Mouse (Mus musculus) urinary bladder, postnatal 0 days (tissue): Measurements from ENCODE around the gene Rab7b. TPM values are rescaled to one million over a fixed set of nuclear protein-coding genes. Genes with fewer than 3 reads are reported as not detected.

Experiments used
- polyA plus RNA-seq: library from polyadenylated mRNA; unstranded; fragments of >200 nt; fragmentation: Nextera tagmentation; extraction: Ambion mirVana; gene quantifications from 2 replicates; pipeline ENCODE4 v1.2.1, GENCODE M21; 2015

Rab7b gene
- 20.4 and 21.8 TPM in 2 replicates for polyA plus RNA-seq

GRCm38 (mm10) chr1:131688475-131688874 is at the start of gene Rab7b:
Gene Rab7b (plus strand): TSS chr1:131688695.

GRCm38 (mm10) chr1:131743868-131744464 is 55.5 kb downstream of the Rab7b start, which contains the start of gene Slc26a9:
Gene Slc26a9 (plus strand): TSS chr1:131744022.

Other genes starting within 250 kb of the Rab7b start
- gene Srgap2, start 161.3 kb upstream of the Rab7b start, polyA plus RNA-seq = 8.3 and 11.2 TPM in 2 replicates
- gene Fam72a, start 160.8 kb upstream of the Rab7b start, polyA plus RNA-seq = 0.82 and 1.9 TPM in 2 replicates
- not detected in 2 replicates for gene Avpr1b, start 89.5 kb upstream of the Rab7b start, polyA plus RNA-seq
- 18.7 and 19.0 TPM in 2 replicates for gene Ctse, start 50.4 kb upstream of the Rab7b start, polyA plus RNA-seq
- not detected in 2 replicates for gene Slc26a9, start 55.3 kb downstream of the Rab7b start, polyA plus RNA-seq
- gene Pm20d1, start 108.7 kb downstream of the Rab7b start, polyA plus RNA-seq = 1.8 TPM in 2 replicates
- gene Slc41a1, start 138.8 kb downstream of the Rab7b start, polyA plus RNA-seq = 9.5 and 11.0 TPM in 2 replicates
- 22.8 and 23.2 TPM in 2 replicates for gene Rab29, start 178.5 kb downstream of the Rab7b start, polyA plus RNA-seq
- gene Nucks1, start 221.8 kb downstream of the Rab7b start, polyA plus RNA-seq = 23.2 and 33.0 TPM in 2 replicates